Mouse (Mus musculus) heart, adult 10 weeks (tissue): ENCODE data around the gene Hmgxb4. TPM values are rescaled to one million over a fixed set of nuclear protein-coding genes. Genes with fewer than 3 reads are reported as not detected.

ENCODE experiments used
- polyA plus RNA-seq: library from polyadenylated mRNA; stranded (reverse); fragments of 350-450 nt; fragmentation: Illumina TruSeq; extraction: RNeasy Lipid Tissue Mini Kit (QIAGEN cat#74804); gene quantifications from one replicate; pipeline ENCODE4 v1.2.3, GENCODE M21; 2014; ENCODE audit warnings: low read depth, low replicate concordance

Hmgxb4 gene
- polyA plus RNA-seq = 11.5 TPM

DNA sequence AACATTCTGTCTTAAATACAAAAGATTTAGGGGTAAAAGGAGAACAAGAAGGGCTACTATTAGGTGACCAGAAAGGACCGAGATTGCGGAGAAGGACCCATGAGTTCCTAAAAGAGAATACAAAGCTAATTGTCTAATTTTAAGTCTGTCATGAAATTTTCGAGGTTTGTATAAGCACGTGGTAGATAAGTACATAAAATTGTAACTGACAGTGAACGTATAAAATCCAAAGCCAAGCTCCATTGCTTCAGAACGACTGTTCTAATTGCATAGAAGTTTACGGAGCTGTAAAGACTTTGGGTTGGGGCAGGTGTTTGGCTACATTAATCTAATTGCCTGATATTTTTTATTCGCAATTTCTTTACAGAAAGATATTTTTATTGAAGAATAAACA is at the start of gene Hmgxb4:
TSS of gene Hmgxb4 (plus strand) at position 276 of the 394 bp plus-strand sequence.

DNA sequence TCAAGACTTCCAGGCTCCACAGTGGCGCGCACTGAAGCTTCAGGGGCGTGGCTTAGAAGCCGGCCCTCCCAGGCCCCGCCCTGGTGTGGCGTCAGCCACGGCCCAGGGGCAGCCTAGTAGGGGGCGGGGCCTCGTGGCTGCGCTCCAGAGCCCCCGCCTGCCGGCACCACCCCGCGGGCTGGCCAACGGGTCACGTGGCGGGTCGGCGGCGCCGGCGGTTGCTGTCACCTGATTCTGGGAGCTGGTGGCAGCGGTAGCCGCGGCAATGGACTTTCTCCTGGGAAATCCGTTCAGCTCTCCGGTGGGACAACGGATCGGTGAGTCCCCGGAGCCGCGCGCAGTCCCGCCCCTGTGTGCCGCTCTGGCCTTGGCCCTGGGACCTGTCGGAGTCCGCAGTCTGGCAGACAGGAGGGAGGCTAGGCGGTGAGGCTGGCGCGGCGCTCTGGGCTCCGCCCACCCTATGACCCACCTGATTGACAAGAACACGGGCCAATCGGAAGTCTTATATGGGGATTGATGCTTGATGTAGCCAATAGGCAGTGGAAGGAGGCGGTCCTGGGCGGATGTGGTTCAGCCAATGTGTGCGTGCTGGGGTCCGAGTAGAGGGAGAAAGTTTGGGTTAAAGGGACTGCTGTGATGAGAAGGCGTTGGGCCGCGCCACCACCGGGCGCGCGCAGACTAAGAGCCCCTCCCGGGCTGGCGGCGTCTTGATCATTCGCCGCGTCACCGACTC is 40.5 kb downstream of the Hmgxb4 start, which contains the start of gene Tom1:
TSS of gene Tom1 (plus strand) at position 195 of the 733 bp plus-strand sequence.

Other genes with a start within 250 kb of the Hmgxb4 start
- gene Isx, start 120.2 kb upstream of the Hmgxb4 start, polyA plus RNA-seq = not detected
- gene Tom1, start 40.3 kb downstream of the Hmgxb4 start, polyA plus RNA-seq = 96.7 TPM
- 15.2 TPM for gene Hmox1, start 100.3 kb downstream of the Hmgxb4 start, polyA plus RNA-seq
- gene Mcm5, start 116.2 kb downstream of the Hmgxb4 start, polyA plus RNA-seq = 3.1 TPM
- 3.3 TPM for gene Rasd2, start 220.6 kb downstream of the Hmgxb4 start, polyA plus RNA-seq